Mouse (Mus musculus) adrenal gland, postnatal 36 days (tissue): ENCODE data around the gene Kazn. TPM values are rescaled to one million over a fixed set of nuclear protein-coding genes. Genes with fewer than 3 reads are reported as not detected.

Experiments used
- DNase-seq, 2 experiments: peaks; one replicate each; pipeline ENCODE4 v3.0.0; 2021; ENCODE audit warnings: mixed read lengths in 1 of 2
- long read RNA-seq, 2 experiments: library from polyadenylated mRNA; stranded (forward); transcript quantifications; one replicate each; pipeline ENCODE4 v2.0.0; 2021; ENCODE audit warnings: borderline sequencing depth in 2 of 2
- total RNA-seq, 2 experiments: library from RNA; stranded (reverse); gene quantifications; 2 replicates each; pipeline ENCODE4 v1.2.3; 2021

The Kazn gene
- 10 to 100 TPM; 21.7 to 25.1 TPM for total RNA-seq
- long read RNA-seq, experiment 1, partial matches to known transcripts, result 5 of 9 reads
- long read RNA-seq, experiment 1, other reads (novel, unspliced or antisense), result 2 of 9 reads
- long read RNA-seq, experiment 2, transcript Kazn-201 (8 exons, 3,843 nt), result major isoform, 5 of 8 reads
- long read RNA-seq, experiment 2, partial matches to known transcripts, result 0 of 8 reads
- long read RNA-seq, experiment 2, other reads (novel, unspliced or antisense), result 3 of 8 reads

GRCm38 (mm10) chr4:142239240-142240126 lies at the start of gene Kazn:
Gene Kazn (minus strand): TSS chr4:142239401.
- peak; percentile 93 to 95 for DNase-seq

GRCm38 (mm10) chr4:142285471-142285870 lies 46.3 kb upstream of the Kazn start:
- DNase-seq, result no peak

- peak in 1 of 2 experiments; percentile 9 for DNase-seq
Measured at GRCm38 (mm10) chr4:142283867-142284266, 44.7 kb upstream of the Kazn start.

GRCm38 (mm10) chr4:142278197-142278575 lies 39.0 kb upstream of the Kazn start:
- DNase-seq, result no peak

- DNase-seq, result no peak
Measured at GRCm38 (mm10) chr4:142277481-142278196, 38.4 kb upstream of the Kazn start.

GRCm38 (mm10) chr4:142275242-142275641 lies 36.0 kb upstream of the Kazn start:
- DNase-seq, result no peak

GRCm38 (mm10) chr4:142274441-142275234 lies 35.4 kb upstream of the Kazn start:
- DNase-seq, result no peak

GRCm38 (mm10) chr4:142271506-142271905 lies 32.3 kb upstream of the Kazn start:
- DNase-seq, result no peak

GRCm38 (mm10) chr4:142267832-142268231 lies 28.6 kb upstream of the Kazn start:
- no peak for DNase-seq

GRCm38 (mm10) chr4:142267348-142267819 lies 28.2 kb upstream of the Kazn start:
- DNase-seq, result no peak

GRCm38 (mm10) chr4:142264335-142264734 lies 25.1 kb upstream of the Kazn start:
- DNase-seq, result no peak

- peak in 1 of 2 experiments; percentile 23 for DNase-seq
Measured at GRCm38 (mm10) chr4:142261725-142262124, 22.5 kb upstream of the Kazn start.

- DNase-seq, result no peak
Measured at GRCm38 (mm10) chr4:142258730-142259129, 19.5 kb upstream of the Kazn start.

GRCm38 (mm10) chr4:142254088-142254487 lies 14.9 kb upstream of the Kazn start:
- DNase-seq, result no peak

GRCm38 (mm10) chr4:142251471-142252354 lies 12.5 kb upstream of the Kazn start:
- no peak for DNase-seq

- DNase-seq, result no peak
Measured at GRCm38 (mm10) chr4:142250054-142250453, 10.9 kb upstream of the Kazn start.

- DNase-seq, result peak; percentile 52 to 66
Measured at GRCm38 (mm10) chr4:142249401-142249800, 10.2 kb upstream of the Kazn start.

- DNase-seq, result peak; percentile 83 to 88
Measured at GRCm38 (mm10) chr4:142248426-142248825, 9.2 kb upstream of the Kazn start.

- DNase-seq, result no peak
Measured at GRCm38 (mm10) chr4:142246698-142247097, 7.5 kb upstream of the Kazn start.

- no peak for DNase-seq
Measured at GRCm38 (mm10) chr4:142244641-142245040, 5.4 kb upstream of the Kazn start.
